Mouse (Mus musculus) stomach, postnatal 0 days (tissue): ENCODE results near the gene Nebl. TPM values are rescaled to one million over a fixed set of nuclear protein-coding genes. Genes with fewer than 3 reads are reported as not detected.

ENCODE experiments used
- ATAC-seq: fragments of 200-750 bp; cut with Nextera tagmentation; 2 replicates; pipeline ENCODE4 v1.8.0; 2017; ENCODE audit not compliant: low FRiP score, low TSS enrichment
- DNase-seq: peaks from one replicate; pipeline ENCODE4 v3.0.0-alpha.2; 2016; ENCODE audit warnings: low spot score
- H3K27ac ChIP-seq: fragments of 300-500 bp; sonication (generic); replicated peaks from 2 replicates; pipeline ENCODE4 v1.5.1; 2014; ENCODE audit warnings: mild to moderate bottlenecking, control low read depth
- H3K27me3 ChIP-seq: fragments of 300-500 bp; sonication (generic); 2 replicates; pipeline ENCODE4 v1.6.1; 2014; ENCODE audit warnings: low read length; ENCODE audit not compliant: control insufficient read depth, insufficient read depth
- H3K36me3 ChIP-seq: fragments of 300-500 bp; sonication (generic); 2 replicates; pipeline ENCODE4 v1.6.1; 2014; ENCODE audit warnings: low read length, mixed read lengths; ENCODE audit not compliant: control insufficient read depth, insufficient read depth
- H3K4me1 ChIP-seq: fragments of 300-500 bp; sonication (generic); replicated peaks from 2 replicates; pipeline ENCODE4 v1.6.1; 2014; ENCODE audit warnings: antibody characterized with exemption; ENCODE audit not compliant: control insufficient read depth, insufficient read depth
- H3K4me2 ChIP-seq: fragments of 300-500 bp; sonication (generic); replicated peaks from 2 replicates; pipeline ENCODE4 v1.6.1; 2014; ENCODE audit warnings: low read depth, mild to moderate bottlenecking, control low read depth, moderate library complexity
- H3K4me3 ChIP-seq: fragments of 300-500 bp; sonication (generic); 2 replicates; pipeline ENCODE4 v1.5.1; 2014; ENCODE audit warnings: low read depth, low read length, control low read depth
- H3K9ac ChIP-seq: fragments of 300-500 bp; sonication (generic); 2 replicates; pipeline ENCODE4 v1.6.1; 2014; ENCODE audit warnings: mild to moderate bottlenecking, low read length, control low read depth, mixed read lengths
- H3K9me3 ChIP-seq: fragments of 300-500 bp; sonication (generic); 2 replicates; pipeline ENCODE4 v1.6.1; 2016; ENCODE audit warnings: low read length; ENCODE audit not compliant: control insufficient read depth
- CTCF ChIP-seq: IDR thresholded peaks from 2 replicates; pipeline ENCODE4 v1.5.1; 2016; ENCODE audit warnings: antibody characterized with exemption, low read depth, mild to moderate bottlenecking, moderate library complexity
- EP300 ChIP-seq: optimal IDR thresholded peaks from 2 replicates; pipeline ENCODE3; 2016; ENCODE audit warnings: antibody characterized with exemption
- WGBS: fragments of 180-500 bp; shearing (Covaris S2); extraction: QIAGEN DNeasy Blood & Tissue Kit; methylation state at CpG from one replicate; pipeline ENCODE4 v1.1.7; 2014; 5-methylcytosine and 5-hydroxymethylcytosine counted together
- polyA plus RNA-seq: library from polyadenylated mRNA; unstranded; fragments of >200 nt; fragmentation: Nextera tagmentation; extraction: Ambion mirVana; gene quantifications from 2 replicates; pipeline ENCODE4 v1.2.1, GENCODE M21; 2015

Nebl gene
- polyA plus RNA-seq, 1 experiment from 2014 or later, result 7.9 TPM

GRCm38 (mm10) chr2:17714661-17715060 lies 16.6 kb downstream of the Nebl start:
- Histone ChIP-seq H3K27me3 (no peaks in the 10 kb centered on the region), H3K9me3 (no peaks in the 10 kb centered on the region), H3K4me1 (no peaks in the 10 kb centered on the region), H3K4me3 (no peak overlapping the region), H3K27ac (no peak overlapping the region), H3K9ac (no peak overlapping the region), H3K36me3 (no peaks in the 10 kb centered on the region), H3K4me2 (no peak overlapping the region)
- 88% methylated on average over 14 of the region's 14 CpGs for WGBS
- DNase-seq (no peak), ATAC-seq (no peak)
- TF ChIP-seq CTCF (no peak), EP300 (no peak)

DNA sequence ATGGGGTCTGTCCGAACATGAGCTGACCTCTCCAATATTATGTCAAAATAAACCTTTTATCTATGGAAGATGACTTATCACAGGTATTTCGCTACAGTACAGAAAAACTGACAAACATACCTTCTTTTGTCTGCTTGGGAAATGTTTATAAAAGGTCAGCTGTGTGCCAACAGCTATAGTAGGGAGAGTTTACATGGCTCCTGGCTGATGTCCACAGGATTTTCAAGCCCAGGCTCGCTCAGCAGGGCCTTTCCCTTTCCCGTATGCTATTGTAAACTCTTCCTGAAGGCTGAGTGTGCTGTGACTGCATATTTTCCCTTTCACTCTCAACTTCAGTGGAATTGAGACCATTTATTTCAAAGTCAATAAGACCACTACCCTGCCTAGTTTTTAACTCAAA lies 17.1 kb downstream of the Nebl start:
- Histone ChIP-seq H3K9ac (no peak overlapping the region), H3K27ac (no peak overlapping the region), H3K27me3 (no peaks in the 10 kb centered on the region), H3K36me3 (no peaks in the 10 kb centered on the region), H3K4me1 (no peaks in the 10 kb centered on the region), H3K9me3 (no peaks in the 10 kb centered on the region), H3K4me2 (no peak overlapping the region), H3K4me3 (no peak overlapping the region)
- 38% methylated on average over 4 of the region's 4 CpGs for WGBS
- no peak for DNase-seq
- ATAC-seq, result no peak
- TF ChIP-seq EP300, result no peak
- no peak for TF ChIP-seq CTCF

DNA sequence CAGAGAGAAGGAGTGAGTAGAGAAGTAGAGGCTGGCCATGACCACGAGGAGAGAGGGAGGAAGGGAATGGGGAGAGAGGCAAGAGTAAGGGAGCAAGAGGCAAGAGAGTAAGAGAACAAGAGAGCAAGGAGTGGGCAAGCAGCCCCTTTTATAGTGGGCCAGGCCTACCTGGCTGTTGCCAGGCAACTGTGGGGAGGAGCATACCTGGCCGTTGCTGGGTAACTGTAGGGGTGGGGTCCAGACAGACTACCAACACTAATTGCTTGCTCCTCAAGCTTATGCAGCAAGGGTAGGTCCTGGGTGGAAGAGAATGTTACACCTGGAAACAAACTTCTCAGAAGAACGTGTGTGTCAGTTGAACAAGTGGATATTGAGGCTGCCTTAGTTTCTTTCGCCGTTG lies 20.0 kb downstream of the Nebl start:
- Histone ChIP-seq H3K4me2 (no peak overlapping the region), H3K4me3 (no peak overlapping the region), H3K27me3 (no peaks in the 10 kb centered on the region), H3K27ac (no peak overlapping the region), H3K4me1 (no peaks in the 10 kb centered on the region), H3K9ac (no peak overlapping the region), H3K36me3 (no peaks in the 10 kb centered on the region), H3K9me3 (no peaks in the 10 kb centered on the region)
- WGBS, result 86% methylated on average over 5 of the region's 5 CpGs
- DNase-seq (no peak), ATAC-seq (no peak)
- TF ChIP-seq CTCF, result no peak
- no peak for TF ChIP-seq EP300

DNA sequence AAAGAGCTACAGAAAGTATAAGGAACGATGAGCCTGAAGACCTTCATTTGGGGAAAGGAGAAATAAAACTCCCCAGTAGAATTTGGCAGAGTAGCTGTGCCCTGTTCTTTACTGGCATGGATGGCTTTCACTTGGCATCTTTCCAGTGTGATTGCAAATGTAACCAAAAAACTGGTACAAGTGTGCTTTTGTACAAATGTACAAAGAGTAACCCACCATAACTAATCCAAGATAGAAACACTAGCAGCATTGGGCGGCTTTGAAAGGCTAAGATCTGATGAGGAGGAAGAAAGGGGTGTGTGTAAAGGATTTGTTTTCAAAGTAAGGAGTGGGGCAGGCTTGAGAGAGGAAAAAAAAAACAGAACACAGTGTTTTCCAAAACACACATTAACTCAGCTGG lies 21.2 kb downstream of the Nebl start:
- 80% methylated on average over 2 of the region's 2 CpGs for WGBS
- H3K27ac ChIP-seq, result no peak overlapping the region
- no peak overlapping the region for H3K4me2 ChIP-seq
- TF ChIP-seq EP300, result no peak
- no peak for TF ChIP-seq CTCF
- H3K36me3 ChIP-seq, result no peaks in the 10 kb centered on the region
- no peaks in the 10 kb centered on the region for H3K27me3 ChIP-seq
- ATAC-seq, result no peak
- no peak overlapping the region for H3K4me3 ChIP-seq
- H3K9ac ChIP-seq, result no peak overlapping the region
- H3K4me1 ChIP-seq, result no peaks in the 10 kb centered on the region
- H3K9me3 ChIP-seq, result no peaks in the 10 kb centered on the region
- DNase-seq, result no peak

DNA sequence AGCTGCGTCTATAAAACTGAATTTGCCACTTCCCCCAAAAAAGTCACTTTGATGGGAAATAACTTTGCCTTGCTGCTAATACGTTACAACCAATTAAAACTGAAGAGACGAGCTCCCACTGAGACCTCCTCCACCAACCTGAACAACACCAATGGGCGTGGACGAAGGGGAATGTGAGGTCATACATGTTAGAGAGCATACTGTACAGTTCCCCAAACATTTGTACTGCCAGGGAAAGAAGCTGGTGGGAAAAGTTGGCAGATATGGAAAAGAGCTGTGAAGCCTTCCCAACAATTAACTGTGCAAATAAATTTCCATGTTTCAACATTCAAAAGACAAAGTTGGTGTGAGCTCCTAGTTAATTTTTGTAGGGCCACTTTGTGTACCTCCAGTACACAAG lies 25.3 kb downstream of the Nebl start:
- DNase-seq (no peak), ATAC-seq (no peak)
- H3K27ac ChIP-seq, result no peak overlapping the region
- no peak overlapping the region for H3K9ac ChIP-seq
- no peak for TF ChIP-seq EP300
- no peak for TF ChIP-seq CTCF
- H3K27me3 ChIP-seq, result no peaks in the 10 kb centered on the region
- no peaks in the 10 kb centered on the region for H3K36me3 ChIP-seq
- H3K4me3 ChIP-seq, result no peak overlapping the region
- 62% methylated on average over 5 of the region's 5 CpGs for WGBS
- no peaks in the 10 kb centered on the region for H3K9me3 ChIP-seq
- H3K4me2 ChIP-seq, result no peak overlapping the region
- H3K4me1 ChIP-seq, result no peaks in the 10 kb centered on the region

DNA sequence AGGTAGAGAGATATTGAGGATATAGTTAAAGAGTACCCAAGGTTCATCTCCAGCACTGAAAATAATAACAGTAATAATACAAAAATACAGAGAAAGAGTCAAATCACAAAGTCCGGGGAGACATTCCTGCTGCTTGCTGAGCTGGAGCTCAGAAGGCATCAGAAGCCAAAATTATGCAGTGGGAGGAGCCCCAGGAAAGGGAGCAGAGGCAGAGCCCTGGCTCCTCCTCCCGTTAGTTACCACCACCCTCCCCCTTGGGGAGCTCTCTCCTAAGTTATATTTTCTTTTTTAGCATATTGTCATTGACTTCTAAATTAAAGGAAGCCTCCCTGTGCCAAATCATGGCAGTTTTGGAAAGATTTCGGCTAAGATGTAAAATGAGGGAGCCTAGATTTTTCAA lies 25.8 kb downstream of the Nebl start:
- no peaks in the 10 kb centered on the region for H3K4me1 ChIP-seq
- DNase-seq (no peak), ATAC-seq (no peak)
- no peak overlapping the region for H3K4me3 ChIP-seq
- no peaks in the 10 kb centered on the region for H3K27me3 ChIP-seq
- no peak overlapping the region for H3K4me2 ChIP-seq
- TF ChIP-seq EP300 (no peak), CTCF (no peak)
- no peaks in the 10 kb centered on the region for H3K9me3 ChIP-seq
- WGBS, result 46% methylated on average over 3 of the region's 3 CpGs
- H3K27ac ChIP-seq, result no peak overlapping the region
- H3K36me3 ChIP-seq, result no peaks in the 10 kb centered on the region
- no peak overlapping the region for H3K9ac ChIP-seq
